Mouse (Mus musculus) CH12.LX (cell line): Measurements from ENCODE around the gene Marcksl1.

Source experiments
- CTCF ChIP-seq, 2 experiments: IDR thresholded peaks in 1 of 2; conservative IDR thresholded peaks in 1 of 2; 2 replicates each; pipeline ENCODE4 v1.5.1; 2011 to 2012; ENCODE audit warnings: low read depth in 2 of 2, low read length in 2 of 2, improper control_type of control experiment in 1 of 2, inconsistent platforms in 1 of 2, mild to moderate bottlenecking in 1 of 2, moderate library complexity in 1 of 2
- EP300 ChIP-seq: IDR thresholded peaks from 2 replicates; pipeline ENCODE4 v1.6.1; 2011; ENCODE audit warnings: low read length, improper control_type of control experiment
- GABPA ChIP-seq: IDR thresholded peaks from 2 replicates; pipeline ENCODE4 v1.6.1; 2012; ENCODE audit warnings: low read depth, low read length, improper control_type of control experiment, inconsistent platforms; ENCODE audit not compliant: insufficient replicate concordance
- KAT2A ChIP-seq: IDR thresholded peaks from 2 replicates; pipeline ENCODE4 v1.6.1; 2012; ENCODE audit warnings: low read length, improper control_type of control experiment, inconsistent platforms; ENCODE audit not compliant: insufficient replicate concordance

DNA sequence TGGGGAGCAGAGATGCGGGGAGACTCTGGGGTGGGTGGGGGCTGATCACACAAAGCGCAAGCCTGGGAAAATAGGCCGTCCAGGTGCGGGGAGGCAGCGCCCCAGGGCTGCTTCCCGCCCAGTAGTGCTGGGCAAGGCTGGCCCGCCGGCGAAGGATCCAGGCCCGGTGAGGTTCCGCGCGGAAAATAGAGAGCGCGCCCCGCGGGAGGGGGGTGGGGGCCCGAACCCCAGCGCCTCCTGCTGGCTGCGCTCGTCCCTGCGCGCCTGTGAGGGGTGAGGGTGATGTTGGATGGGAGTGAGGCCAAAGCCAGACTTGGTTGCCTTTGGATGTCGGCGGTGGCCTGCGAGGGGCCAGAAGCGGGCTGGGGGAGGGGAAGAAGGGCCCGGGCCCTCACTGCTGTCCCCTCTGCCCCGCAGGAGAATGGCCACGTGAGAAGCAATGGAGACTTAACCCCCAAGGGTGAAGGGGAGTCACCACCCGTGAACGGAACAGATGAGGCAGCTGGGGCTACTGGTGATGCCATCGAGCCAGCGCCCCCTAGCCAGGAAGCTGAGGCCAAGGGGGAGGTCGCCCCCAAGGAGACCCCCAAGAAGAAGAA, 1.0 kb downstream of the Marcksl1 start:
- TF ChIP-seq CTCF (conservative IDR thresholded peaks at IDR 0.05 in 1 of 2, IDR thresholded peaks at IDR 0.05 in 1 of 2; ENCODE audit: low read depth in 2 of 2, low read length in 2 of 2), result peak in 1 of 2 experiments; percentile 85; a peak in 2 of 4 replicates
- no peak for TF ChIP-seq EP300
- no peak for TF ChIP-seq KAT2A
- TF ChIP-seq GABPA, result no peak
